Mouse (Mus musculus): ENCODE results near the gene Trpv5.

Gene Trpv5

DNA sequence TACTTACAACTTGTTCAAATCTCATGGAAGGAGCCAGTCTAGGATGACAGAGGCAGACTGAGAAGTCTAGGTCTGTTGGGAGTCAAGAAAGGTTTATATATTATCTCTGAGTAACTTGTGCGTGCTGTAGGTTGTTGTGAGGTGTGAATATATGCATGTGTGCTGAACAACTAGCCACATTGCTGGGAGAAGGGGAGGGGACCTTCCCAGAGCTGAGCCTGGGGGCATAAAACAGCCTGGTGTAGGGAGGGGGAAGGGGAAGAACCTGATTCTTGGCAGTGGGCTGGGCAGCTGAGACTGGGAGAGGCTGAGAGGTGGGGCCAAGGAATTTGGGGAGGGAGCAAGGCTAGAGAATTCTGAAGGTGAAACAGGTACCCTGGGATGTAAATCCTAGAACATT, at the start of gene Trpv5:
Gene Trpv5 (minus strand): TSS at position 101 of the 400 bp plus-strand sequence.
- DNase-seq (ENCODE audit: low spot score): no peak

DNA sequence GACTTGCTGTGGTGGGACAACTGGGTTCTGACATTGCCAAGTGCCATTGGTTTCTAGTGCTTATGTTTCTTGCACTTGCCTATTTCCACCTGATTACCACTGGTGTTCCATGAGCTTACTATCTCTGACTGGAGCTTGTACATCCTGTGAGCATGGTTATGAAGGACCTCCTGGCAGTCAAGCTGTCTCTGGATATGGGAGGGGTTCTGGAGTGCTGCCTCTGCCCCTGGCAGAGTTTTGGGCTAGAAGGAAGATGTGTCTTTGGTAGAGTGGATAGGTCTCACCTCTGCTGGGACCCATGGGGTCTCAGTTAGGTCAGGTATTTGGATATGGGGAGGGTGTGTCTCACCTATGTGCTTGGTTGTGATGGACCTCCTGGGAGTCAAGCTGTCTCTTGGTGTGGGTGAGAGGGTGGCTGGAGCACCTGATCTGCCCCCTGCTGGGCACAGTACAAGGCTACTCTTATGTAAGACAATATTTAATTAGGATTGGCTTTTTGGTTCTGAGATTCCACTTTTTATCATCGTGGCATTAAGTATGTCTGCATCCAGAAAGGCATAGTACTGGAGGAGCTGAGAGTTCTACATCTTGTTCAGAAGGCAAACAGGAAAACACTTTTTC, 47.5 kb upstream of the Trpv5 start:
- no peak for DNase-seq (ENCODE audit: low spot score)

DNA sequence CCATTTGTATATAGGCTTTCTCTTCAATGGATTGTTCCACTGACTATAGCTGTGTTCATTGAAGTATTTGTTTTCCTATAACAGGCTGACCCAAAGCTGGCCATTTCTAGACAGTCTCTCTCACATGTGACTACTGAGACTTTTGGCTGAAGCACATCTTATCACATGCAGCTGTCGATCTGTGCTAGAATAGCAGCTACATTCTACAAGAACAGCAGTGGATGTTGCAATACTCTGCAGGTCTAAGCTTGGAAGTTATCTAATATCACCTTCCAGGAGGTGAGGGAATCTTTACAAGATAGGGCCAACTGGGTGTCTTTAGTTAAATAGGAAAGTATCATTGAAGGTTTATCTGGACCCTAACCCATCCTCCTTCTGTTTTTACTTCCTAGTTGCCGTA, 40.9 kb upstream of the Trpv5 start:
- no peak for DNase-seq (ENCODE audit: low spot score)

DNA sequence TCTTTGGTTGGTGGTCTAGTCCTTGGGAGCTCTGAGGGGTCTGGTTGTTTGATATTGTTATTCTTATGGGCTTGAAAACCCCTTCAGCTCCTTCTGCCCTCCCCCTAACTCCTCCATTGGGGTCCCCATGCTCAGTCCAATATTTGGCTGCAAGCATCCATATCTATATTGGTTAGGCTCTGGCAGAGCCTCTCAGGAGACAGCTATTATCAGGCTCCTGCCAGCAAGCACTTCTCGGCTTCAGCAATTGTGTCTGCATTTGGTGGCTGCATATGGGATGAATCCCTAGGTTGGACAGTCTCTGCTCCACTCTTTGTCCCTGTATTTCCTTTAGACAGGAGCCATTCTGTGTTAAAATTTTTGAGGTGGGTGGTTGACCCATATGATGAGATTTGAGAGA, 29.7 kb upstream of the Trpv5 start:
- DNase-seq (ENCODE audit: low spot score): no peak

DNA sequence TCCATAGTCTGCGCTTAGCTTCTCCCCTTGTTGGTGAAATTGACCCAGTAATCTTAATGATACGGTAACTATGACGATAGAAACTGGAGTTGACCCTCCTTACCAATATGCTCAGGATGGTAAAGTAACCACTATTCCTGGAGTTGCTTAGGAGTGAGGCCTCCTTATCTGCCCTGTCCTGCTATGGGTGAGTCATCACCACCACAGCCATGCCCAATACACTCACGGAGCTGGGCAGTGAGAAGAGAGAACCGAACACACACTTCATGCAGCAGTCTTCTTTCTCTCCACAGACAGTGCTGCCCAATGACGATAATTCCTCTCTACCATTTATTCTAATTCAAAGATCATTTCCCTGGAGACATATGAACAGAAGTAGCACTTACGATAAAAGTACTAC, 25.7 kb upstream of the Trpv5 start:
- no peak for DNase-seq (ENCODE audit: low spot score)

DNA sequence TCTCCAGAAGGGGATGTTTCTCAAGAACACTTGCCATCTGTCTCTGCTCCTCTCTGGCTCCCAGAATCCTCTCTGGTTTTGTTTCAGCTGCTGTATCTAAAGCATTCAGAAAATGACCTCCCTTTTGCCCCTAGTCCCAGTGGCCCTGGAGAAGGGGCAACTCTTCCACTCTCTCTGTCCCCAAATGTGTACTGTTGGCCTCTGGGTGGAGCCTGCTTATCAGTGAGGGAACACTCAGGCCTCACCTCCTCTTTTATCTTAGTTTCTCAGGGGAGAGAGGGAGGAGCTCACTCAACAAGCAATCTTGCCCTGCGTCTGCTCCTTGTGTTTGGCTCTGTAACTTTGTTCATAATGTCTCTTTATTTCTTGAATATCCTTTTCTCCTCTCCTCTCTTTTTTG, 23.6 kb upstream of the Trpv5 start, which contains the start of gene Kel:
Gene Kel (minus strand): TSS at position 217 of the 400 bp plus-strand sequence.
- no peak for DNase-seq (ENCODE audit: low spot score)

DNA sequence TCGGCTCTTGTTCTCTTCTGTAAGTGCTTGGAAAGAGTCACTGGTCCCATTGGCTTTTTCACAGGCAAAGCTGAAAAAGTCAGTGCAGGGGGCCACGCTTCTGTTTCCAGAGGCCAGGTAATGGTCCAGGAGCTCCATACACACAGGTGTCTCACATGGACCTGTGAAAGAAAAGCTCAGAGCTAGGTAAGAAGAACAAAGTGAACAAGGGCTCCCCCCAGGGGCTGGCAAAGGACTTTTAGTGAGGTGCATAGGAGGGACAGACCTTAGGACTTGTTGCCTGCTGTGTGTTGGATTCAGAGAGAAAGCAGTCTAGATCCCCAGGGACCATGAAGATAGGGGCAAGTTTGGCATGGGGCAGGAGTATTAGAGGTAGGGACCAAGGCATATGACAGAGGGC, 22.4 kb upstream of the Trpv5 start:
- peak; percentile 8 for DNase-seq (ENCODE audit: low spot score)

DNA sequence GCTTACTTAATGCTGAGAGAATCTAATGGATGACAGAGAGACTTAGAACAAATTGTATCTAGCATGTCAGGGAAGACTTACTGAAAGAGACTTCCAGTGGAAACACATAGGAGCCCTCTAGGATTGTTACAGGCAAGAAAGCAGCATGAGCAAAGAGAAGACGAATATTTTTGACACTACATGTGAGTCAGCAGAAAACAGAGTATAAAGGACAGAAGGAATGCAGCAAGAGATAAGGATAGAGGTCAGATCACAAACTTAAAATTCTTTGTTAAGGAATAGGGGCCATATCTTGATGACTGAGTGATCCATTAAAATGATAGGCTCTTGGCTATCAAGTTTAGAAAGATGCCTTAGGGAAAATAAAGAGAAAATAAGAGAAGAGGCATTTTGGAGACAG, 20.7 kb upstream of the Trpv5 start:
- no peak for DNase-seq (ENCODE audit: low spot score)

DNA sequence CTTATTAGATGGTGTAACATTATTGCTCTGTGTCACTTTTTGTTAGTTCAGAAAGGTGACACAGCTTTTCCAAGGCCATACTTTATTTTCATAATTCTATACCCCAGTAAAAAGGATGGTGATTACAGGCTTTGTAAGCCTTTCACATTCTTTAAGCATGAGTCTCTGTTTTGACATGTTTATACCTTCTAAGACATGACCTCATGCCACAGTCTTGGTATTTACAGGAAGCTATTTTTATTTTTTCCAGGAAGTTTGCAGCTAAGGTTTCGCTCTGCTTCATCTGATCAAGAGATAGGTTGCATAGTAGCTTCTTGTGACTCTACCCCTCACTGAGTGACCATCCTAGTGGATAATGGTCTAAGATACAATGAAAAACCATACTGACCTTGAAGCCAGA, 13.8 kb upstream of the Trpv5 start:
- DNase-seq (ENCODE audit: low spot score): no peak

DNA sequence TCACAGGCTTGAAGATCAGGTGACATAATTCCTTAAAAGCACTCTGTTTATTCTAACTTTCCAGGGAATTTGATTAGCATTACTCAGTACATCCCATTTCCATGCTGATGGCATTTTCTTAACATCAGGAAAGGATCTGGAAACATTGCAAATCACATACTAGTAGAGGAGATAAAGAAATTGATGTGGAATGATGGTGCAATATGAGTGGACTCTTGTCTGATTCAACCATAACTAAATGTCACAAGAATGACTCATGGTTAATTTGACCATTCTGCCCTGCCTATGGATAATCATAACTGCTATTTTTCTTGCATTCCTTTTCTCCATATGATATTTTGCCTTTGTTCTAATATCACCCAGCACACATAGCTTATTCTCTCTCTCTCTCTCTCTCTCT, 11.6 kb upstream of the Trpv5 start:
- no peak for DNase-seq (ENCODE audit: low spot score)

DNA sequence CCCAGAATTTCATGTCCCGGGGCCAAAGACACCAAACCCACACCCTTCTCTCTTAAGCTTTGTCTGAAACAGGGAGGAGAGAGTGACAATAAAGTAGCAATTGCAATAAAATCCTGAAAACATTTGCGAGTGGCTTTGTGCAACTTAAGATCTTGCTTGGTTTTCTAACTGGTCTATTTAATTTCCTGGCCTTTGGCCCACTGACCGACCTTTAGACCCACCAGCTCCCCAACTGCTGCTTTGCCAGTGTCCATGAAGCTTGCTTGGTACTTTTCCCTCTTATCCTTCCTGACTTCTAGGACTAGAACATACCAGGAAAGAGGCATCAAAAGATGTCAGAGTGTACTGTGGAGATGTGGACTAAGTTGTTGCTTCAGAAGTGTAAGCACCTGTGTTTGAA, 5.0 kb upstream of the Trpv5 start:
- no peak for DNase-seq (ENCODE audit: low spot score)

DNA sequence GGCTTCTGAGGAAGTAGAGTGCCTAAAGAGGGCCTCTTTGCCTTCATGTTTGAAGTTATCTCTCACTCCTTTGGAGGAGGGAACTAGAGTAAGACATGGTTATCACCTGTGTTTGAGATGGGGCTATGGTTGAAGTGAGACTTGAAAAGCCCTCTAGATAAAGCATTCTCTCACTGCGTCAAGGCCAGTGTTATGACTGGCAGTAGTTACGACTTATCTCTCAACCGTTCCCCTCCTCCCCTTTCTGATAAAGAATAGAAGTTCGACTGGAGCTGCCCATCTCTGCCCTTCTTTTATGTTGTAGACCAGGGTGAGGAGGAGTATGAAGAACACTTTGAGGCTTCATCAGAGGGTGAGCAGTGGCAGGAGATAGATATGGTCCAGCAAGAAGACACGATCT, 4.3 kb upstream of the Trpv5 start:
- DNase-seq (ENCODE audit: low spot score): no peak

DNA sequence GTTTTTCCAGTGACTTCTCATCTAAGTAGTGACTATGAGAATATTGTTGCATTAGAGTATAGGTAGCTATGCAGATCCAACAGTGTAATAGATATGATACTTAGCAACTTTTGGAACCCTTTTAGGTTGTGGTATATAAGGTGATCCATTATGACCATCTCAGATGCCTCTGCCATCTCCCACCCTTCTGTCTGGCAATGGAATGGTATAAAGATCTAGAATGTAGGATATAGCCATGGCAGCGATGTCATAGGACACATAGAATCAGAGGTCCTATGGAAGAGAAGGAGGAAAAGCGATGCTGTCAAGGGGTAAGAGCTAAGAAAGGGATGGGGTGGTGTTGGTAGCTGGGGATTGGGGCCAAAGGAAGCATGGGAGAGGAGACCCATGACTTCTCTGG, 3.6 kb upstream of the Trpv5 start, which contains the start of gene Llcfc1:
Gene Llcfc1 (plus strand): TSS at position 301 of the 400 bp plus-strand sequence.
- no peak for DNase-seq (ENCODE audit: low spot score)

DNA sequence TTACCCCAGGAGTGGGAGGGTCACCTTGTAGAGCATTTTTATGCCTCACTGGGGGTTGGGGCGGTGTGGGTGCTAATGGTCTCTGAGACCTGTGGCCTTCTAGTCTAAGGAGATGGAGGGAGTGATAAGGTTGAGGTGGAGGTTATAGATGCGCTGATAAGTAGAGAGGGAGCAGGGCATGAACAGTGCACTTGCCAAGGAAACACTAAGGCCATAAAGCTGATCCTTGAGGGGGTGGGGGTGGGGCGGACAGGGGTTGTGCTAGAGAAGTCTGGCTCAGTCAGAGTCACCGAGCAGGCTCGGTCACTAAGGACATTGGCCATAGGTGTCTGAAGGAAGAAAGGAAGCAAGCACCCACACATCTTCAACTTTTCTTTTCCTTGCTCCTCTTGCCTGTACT, 1.1 kb upstream of the Trpv5 start:
- DNase-seq (ENCODE audit: low spot score): no peak

DNA sequence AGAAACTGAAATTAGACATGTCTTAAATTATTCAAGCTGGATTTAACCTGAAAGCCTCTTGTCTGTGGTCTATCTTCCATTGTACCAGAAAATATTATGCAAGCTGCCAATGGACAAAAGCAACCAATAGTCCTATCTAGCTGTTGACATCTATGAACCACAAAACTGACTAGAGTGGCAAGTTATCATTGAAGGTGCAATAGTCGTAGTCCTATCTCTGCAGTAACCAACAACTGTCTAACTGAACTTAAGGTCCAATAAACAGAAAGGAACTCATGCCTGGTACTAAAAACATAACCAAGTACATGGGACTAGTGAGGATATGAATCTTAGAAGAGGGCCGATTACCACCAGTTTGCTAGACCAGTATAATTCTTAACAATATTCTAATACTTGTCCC, 4.0 kb downstream of the Trpv5 start:
- no peak for DNase-seq (ENCODE audit: low spot score)

DNA sequence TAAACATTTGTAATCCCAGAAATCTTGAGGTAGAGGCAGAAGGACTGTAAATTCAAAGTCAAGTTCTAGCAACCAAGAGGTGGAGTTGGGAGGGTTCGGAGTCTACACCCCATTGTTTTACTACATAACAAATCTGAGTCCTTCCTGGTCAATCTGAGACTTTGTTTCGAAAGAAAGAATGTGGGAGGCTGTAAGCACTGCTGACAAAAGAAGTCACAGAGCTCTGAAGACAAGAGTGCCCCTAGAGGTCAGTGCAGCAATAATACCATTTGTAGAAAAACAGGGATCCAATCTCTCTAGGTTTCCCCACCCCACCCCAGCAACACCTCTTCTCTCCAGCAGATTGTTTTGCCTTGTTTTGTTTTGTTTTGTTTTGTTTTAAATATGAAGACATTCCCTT, 18.2 kb downstream of the Trpv5 start:
- DNase-seq (ENCODE audit: low spot score): no peak

DNA sequence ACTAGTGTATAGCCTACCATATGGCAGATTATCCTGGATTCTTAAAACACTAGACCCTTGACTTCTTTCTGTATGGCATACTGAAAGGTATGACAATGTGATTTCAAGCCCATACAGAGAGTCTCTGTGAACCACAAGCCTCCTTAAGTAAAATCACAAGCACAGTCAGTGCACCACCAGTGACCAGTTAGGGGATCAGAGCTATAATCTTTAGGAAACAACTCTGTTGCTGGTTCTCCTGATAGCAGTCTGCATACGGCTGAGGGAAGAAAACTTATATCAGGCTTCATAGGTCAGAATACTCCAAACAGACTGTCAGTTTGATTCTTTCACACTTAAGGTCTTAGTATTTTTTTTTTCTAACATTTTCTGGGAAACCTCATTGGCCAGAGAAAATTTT, 22.1 kb downstream of the Trpv5 start:
- DNase-seq (ENCODE audit: low spot score): no peak

DNA sequence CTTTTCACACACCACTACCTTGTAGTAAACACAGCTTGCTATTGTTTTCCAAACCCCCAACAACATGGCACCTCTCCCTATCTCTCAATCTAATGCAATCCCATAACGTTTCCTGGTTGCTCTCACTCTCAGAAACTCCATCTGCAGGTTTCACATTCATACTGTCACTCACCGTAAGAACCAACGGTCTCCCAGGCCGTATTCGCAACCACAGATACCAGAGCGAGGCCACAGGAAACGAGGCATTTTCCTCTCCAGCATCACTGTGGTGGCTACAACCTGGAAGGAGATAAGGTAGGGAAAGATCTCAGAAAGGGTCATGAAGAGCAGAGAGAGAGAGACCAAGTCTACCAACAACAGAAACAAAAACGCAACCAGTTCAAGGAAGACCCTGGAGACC, 25.9 kb downstream of the Trpv5 start:
- DNase-seq (ENCODE audit: low spot score): no peak

DNA sequence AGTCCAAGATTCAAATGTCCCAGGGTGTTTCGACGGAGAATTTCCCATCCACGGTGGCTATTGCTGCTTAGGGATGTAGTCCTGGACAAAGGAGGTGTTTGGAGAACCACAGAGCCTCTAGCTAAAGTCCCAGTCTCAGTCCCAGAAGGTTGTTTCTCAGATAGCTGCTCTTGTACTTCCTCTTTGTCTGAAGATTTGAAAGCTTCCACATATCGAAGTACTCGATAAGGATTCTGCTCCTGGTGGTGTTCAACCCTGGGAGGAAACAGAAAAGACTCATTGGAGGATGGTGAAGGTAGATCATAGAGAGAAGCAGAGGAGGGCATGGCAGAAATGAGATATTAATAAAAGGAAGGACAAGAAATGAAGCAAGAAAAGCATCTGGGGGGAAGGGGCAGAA, 27.4 kb downstream of the Trpv5 start:
- no peak for DNase-seq (ENCODE audit: low spot score)

DNA sequence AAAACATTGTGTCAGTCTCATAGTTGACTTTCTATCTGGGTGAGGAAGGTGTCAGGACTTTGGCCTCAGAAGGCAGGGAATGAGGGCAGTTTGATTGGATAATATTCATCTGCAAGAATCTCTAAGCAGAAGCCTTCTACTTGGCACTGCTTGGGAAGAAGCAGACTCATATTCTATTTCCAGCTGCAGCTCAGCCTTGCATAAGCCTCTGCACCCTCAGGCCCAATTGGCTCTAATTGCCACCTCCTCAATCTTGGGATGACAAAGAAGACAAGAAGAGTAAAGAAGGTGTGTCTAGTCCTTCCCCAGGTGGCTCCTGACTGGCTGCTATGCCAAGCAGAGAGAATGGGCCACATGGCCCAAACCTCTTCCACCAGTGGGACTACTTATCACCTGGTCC, 33.9 kb downstream of the Trpv5 start:
- no peak for DNase-seq (ENCODE audit: low spot score)

DNA sequence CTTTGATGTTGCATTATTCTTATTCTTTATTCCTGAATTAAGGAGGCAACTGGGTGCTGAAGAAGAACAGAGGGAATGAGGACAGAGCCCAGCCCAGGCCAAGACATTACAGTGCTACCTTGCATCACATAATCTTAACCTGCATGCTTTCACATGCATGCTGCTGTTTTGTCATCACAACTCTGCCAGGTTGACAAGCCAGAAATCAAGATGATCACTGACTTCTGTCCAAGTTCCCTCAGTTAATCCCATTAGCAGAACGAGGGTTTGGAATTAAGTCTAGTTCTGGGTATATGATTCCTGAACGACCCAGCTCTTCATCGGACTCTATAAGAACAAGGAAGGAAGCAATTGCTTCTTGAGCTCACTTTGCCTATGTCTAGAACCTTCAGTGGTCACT, 34.3 kb downstream of the Trpv5 start:
- no peak for DNase-seq (ENCODE audit: low spot score)

DNA sequence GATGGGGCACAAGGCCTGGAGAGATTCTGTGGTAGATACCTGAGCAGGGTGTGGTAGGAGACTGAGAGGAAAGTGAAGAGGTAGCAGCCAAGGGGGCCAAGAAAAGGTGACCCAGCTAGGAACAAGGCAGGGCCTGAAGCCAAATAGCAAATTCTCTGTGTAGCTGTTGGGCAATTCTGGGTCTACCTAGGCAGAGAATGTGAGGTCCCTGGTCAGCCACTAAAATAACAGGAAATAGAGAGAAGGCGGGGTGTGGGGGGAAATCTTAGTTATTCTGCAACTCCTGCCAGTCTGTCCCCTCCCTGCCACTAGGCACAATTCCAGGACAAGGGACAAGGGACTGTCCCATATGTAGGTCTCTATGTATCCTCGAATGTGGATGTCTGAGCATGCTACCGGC, 37.3 kb downstream of the Trpv5 start:
- DNase-seq (ENCODE audit: low spot score): no peak

DNA sequence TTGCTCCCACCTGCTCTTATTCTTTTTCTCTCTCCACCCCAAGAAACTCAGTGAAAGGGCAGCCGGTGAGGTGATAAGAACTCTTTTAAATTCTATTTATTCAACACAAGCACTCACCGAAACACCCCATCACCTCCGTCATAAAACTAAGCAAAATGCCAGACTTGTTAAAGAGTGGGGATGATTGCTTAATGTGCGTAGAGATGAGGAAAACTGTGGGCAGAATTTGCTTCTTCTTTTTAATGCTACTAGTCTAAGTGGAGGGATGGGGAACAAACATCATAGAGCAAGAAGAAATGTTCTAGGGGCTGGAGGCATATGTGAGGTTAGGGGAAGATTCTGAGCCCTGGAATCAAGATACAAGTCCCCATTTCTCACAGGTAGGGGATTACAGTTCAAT, 37.8 kb downstream of the Trpv5 start:
- DNase-seq (ENCODE audit: low spot score): no peak

DNA sequence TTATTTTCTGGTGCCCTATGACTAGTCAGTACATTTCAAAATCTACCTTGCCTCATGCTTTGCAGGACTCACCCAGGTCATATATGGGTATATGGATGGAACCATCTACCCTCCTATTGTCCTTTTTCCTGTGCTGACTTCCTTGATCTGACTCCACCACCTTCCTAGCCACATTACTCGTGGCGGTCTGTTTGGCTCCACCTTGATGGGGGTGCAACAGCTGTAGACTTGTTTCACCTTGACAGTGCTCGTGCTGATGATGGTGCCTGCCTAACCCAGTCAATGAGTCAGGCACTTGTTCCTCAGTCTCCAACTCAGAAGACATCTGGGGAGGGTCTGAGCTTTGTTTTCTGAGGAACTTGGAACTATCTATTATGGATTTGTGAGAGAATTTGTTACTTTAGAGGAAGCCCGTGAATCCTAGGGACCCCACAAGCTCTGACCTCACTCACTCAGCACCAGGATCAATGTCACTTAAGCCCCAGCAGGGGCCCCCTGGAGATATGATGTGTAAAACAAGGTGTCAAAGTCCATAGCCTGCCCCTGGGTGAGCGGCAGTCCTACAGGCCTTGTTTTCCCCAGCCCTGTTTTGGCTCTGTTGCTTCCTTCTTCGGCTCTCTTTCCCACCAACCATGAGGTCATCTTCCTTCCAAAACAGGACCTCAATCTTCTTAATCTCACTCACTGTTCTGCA, 39.2 kb downstream of the Trpv5 start:
- no peak for DNase-seq (ENCODE audit: low spot score)

Data from urinary bladder, postnatal 25 days (tissue).